ENCODE assay signal across 1 mouse cellular context in genomic region chr12:55343045-55343444, GRCm38 (mm10).
TF ChIP-seq lines count a peak whose summit lies in the region.

No protein-coding gene starts in this region.

TF ChIP-seq in MEL, 35 proteins besides CTCF, POLR2A, EP300 and RAD21:
- TF ChIP-seq USF1 (IDR thresholded peaks at IDR 0.05; ENCODE audit: low read depth, low read length) (peak; percentile 51; the same call in 1 of the 2 replicates), ETS1 (IDR thresholded peaks at IDR 0.05; ENCODE audit: low read depth, low read length) (peak; percentile 87), SIN3A (IDR thresholded peaks at IDR 0.05; ENCODE audit: low read length) (peak; percentile 49; the same call in 1 of the 2 replicates), GATA1 (IDR thresholded peaks at IDR 0.05; ENCODE audit: low read depth, low read length) (peak; percentile 64), MYB (IDR thresholded peaks at IDR 0.05; ENCODE audit: low read depth, low read length) (0 out of 2 replicates have a peak, but pooled peaks have one; percentile 33), BHLHE40 (IDR thresholded peaks at IDR 0.05; ENCODE audit: borderline replicate concordance, low read depth, low read length) (peak; percentile 73; the same call in 1 of the 2 replicates)
